Comparison of ENCODE assay signal across 30 mouse cellular contexts in the genomic region with DNA sequence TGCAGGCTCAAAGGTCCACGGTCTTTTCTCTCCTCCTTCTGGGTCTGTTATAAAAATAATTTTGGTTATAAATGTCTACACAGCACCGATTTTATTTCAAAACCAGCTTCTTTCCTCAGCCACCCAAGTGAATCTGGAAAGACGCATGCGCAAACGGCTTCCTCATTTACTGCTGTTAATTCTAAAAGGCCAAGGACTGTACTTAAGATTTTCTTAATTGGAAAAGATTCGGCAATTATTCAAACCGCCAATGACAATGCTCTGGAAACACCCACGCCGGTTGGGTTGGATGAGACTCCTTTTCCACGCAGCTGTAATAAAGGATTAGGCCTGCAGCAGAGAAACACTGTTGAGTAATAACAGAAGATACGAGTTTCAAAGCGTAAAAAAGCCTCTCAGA. TPM values are rescaled to one million over a fixed set of nuclear protein-coding genes. Genes with fewer than 3 reads are reported as not detected.
DNase-seq lines count a peak whose midpoint lies in the region; ATAC-seq and TF ChIP-seq lines count a peak whose summit lies in the region.
"Had no signal": no experiment of that assay in that cellular context is flagged by ENCODE, and none has a peak within 500 bp of the region (broad histone marks: within the 10 kb centered on the region; RNA-seq: fewer than 3 reads in every experiment).

No protein-coding gene starts in this region.

- ATAC-seq in embryonic facial prominence, embryonic 13.5 days (ENCODE audit: insufficient number of reproducible peaks, insufficient read depth, low FRiP score, low TSS enrichment, low read depth) = no peak
- no peak for ATAC-seq in hindbrain, postnatal 0 days
- no peak for ATAC-seq in hindbrain, embryonic 13.5 days (ENCODE audit: low FRiP score)
- no peak for ATAC-seq in megakaryocyte, adult 5-6 weeks (ENCODE audit: poor library complexity, severe bottlenecking)
- ATAC-seq: hindbrain, embryonic 16.5 days; intestine, embryonic 15.5 days; lung, postnatal 0 days had no signal

- no peak for DNase-seq in embryonic facial prominence, embryonic 10.5 days (ENCODE audit: low spot score)
- DNase-seq in hindbrain, postnatal 0 days (ENCODE audit: low spot score) = peak; percentile 29
- DNase-seq in Muller cell, postnatal 12 days (ENCODE audit: inconsistent ontology term) = peak; percentile 6
- DNase-seq in fat pad, adult 2 months (ENCODE audit: extremely low read depth, low read depth, low spot score) = peak; percentile 8
- no peak for DNase-seq in gastrocnemius, postnatal 25 days
- DNase-seq: adrenal gland, adult 8-10 months; cerebellum, adult 11-12 months; cerebellum, adult 9-11 months; gastrocnemius, adult 2 months; heart, adult 2 months; heart, postnatal 4 days; kidney, adult 2 months; kidney, postnatal 4 days; liver, embryonic 13.5 days; lung, adult 18-20 months; lung, postnatal 4 days; right cerebral cortex, postnatal 25 days had no signal

- 65% methylated on average over 12 of the region's 12 CpGs for WGBS in embryonic facial prominence, embryonic 13.5 days
- 86% methylated on average over 12 of the region's 12 CpGs for WGBS in embryonic facial prominence, embryonic 10.5 days
- WGBS in hindbrain, postnatal 0 days = 59% methylated on average over 12 of the region's 12 CpGs
- 60% methylated on average over 12 of the region's 12 CpGs for WGBS in hindbrain, embryonic 13.5 days

- peak overlapping the region; percentile 11; the same call in 1 of the 2 replicates for H3K4me2 ChIP-seq in embryonic facial prominence, embryonic 13.5 days
- no peak overlapping the region for H3K4me2 ChIP-seq in hindbrain, postnatal 0 days (ENCODE audit: low read depth, low read length)
- H3K4me2 ChIP-seq in hindbrain, embryonic 13.5 days = no peak overlapping the region
- H3K4me2 ChIP-seq: heart, embryonic 12.5 days; intestine, embryonic 15.5 days; limb, embryonic 15.5 days; liver, embryonic 13.5 days; stomach, embryonic 15.5 days had no signal

- H3K27ac ChIP-seq in embryonic facial prominence, embryonic 13.5 days = peak overlapping the region; percentile 88
- no peak overlapping the region for H3K27ac ChIP-seq in embryonic facial prominence, embryonic 10.5 days (replicated peaks)
- H3K27ac ChIP-seq in hindbrain, postnatal 0 days = no peak overlapping the region
- H3K27ac ChIP-seq in hindbrain, embryonic 13.5 days = no peak overlapping the region; the same call in 1 of the 2 replicates
- H3K27ac ChIP-seq: gastrocnemius, adult 2 months; heart, adult 2 months; intestine, embryonic 15.5 days; limb, embryonic 10.5 days; limb, embryonic 15.5 days; liver, embryonic 13.5 days; stomach, embryonic 15.5 days had no signal

- no peak for TF ChIP-seq CTCF in hindbrain, postnatal 0 days (IDR thresholded peaks at IDR 0.05; ENCODE audit: low read depth)

- H3K4me1 ChIP-seq in embryonic facial prominence, embryonic 13.5 days = peaks cover 37% of the 10 kb centered on the region
- peaks cover 33% of the 10 kb centered on the region for H3K4me1 ChIP-seq in embryonic facial prominence, embryonic 10.5 days
- no peaks in the 10 kb centered on the region for H3K4me1 ChIP-seq in hindbrain, postnatal 0 days (ENCODE audit: insufficient read depth, low read length)
- H3K4me1 ChIP-seq in hindbrain, embryonic 13.5 days (replicated peaks) = peaks cover 12% of the 10 kb centered on the region; the same call in 1 of the 2 replicates
- H3K4me1 ChIP-seq: heart, embryonic 12.5 days; intestine, embryonic 15.5 days; limb, embryonic 15.5 days; stomach, embryonic 15.5 days had no signal

- H3K9me3 ChIP-seq in embryonic facial prominence, embryonic 13.5 days = no peaks in the 10 kb centered on the region
- no peaks in the 10 kb centered on the region for H3K9me3 ChIP-seq in embryonic facial prominence, embryonic 10.5 days
- H3K9me3 ChIP-seq in hindbrain, postnatal 0 days (ENCODE audit: low read length) = no peaks in the 10 kb centered on the region
- H3K9me3 ChIP-seq in hindbrain, embryonic 13.5 days = no peaks in the 10 kb centered on the region
- H3K9me3 ChIP-seq: heart, embryonic 12.5 days; intestine, embryonic 15.5 days; limb, embryonic 10.5 days; limb, embryonic 15.5 days; liver, embryonic 13.5 days; stomach, embryonic 15.5 days had no signal

- no peak overlapping the region for H3K9ac ChIP-seq in embryonic facial prominence, embryonic 13.5 days
- no peak overlapping the region for H3K9ac ChIP-seq in hindbrain, postnatal 0 days (replicated peaks; ENCODE audit: low read length)
- no peak overlapping the region for H3K9ac ChIP-seq in hindbrain, embryonic 13.5 days
- H3K9ac ChIP-seq: heart, embryonic 12.5 days; intestine, embryonic 15.5 days; limb, embryonic 15.5 days; liver, embryonic 13.5 days; stomach, embryonic 15.5 days had no signal

- H3K27me3 ChIP-seq in embryonic facial prominence, embryonic 13.5 days = no peaks in the 10 kb centered on the region
- H3K27me3 ChIP-seq in embryonic facial prominence, embryonic 10.5 days (replicated peaks; ENCODE audit: low read depth, poor library complexity, severe bottlenecking) = no peaks in the 10 kb centered on the region
- no peaks in the 10 kb centered on the region for H3K27me3 ChIP-seq in hindbrain, postnatal 0 days (ENCODE audit: insufficient read depth, low read length)
- no peaks in the 10 kb centered on the region for H3K27me3 ChIP-seq in hindbrain, embryonic 13.5 days
- H3K27me3 ChIP-seq: CH12.LX; heart, embryonic 12.5 days; intestine, embryonic 15.5 days; limb, embryonic 15.5 days; liver, embryonic 13.5 days; stomach, embryonic 15.5 days had no signal

- 0 out of 2 replicates have a peak, but pooled peaks cover 15% of the 10 kb centered on the region for H3K36me3 ChIP-seq in embryonic facial prominence, embryonic 13.5 days
- H3K36me3 ChIP-seq in embryonic facial prominence, embryonic 10.5 days (replicated peaks) = peaks cover 45% of the 10 kb centered on the region
- no peaks in the 10 kb centered on the region; the same call in 1 of the 2 replicates for H3K36me3 ChIP-seq in hindbrain, postnatal 0 days (ENCODE audit: insufficient read depth, low read length)
- H3K36me3 ChIP-seq in hindbrain, embryonic 13.5 days = peaks cover 32% of the 10 kb centered on the region
- H3K36me3 ChIP-seq: intestine, embryonic 15.5 days; stomach, embryonic 15.5 days had no signal

- H3K4me3 ChIP-seq in embryonic facial prominence, embryonic 13.5 days = no peak overlapping the region
- H3K4me3 ChIP-seq in embryonic facial prominence, embryonic 10.5 days = no peak overlapping the region
- no peak overlapping the region for H3K4me3 ChIP-seq in hindbrain, postnatal 0 days (ENCODE audit: low read length)
- no peak overlapping the region for H3K4me3 ChIP-seq in hindbrain, embryonic 13.5 days
- H3K4me3 ChIP-seq: gastrocnemius, adult 2 months; heart, adult 2 months; heart, embryonic 12.5 days; intestine, embryonic 15.5 days; limb, embryonic 10.5 days; limb, embryonic 15.5 days; liver, embryonic 13.5 days; stomach, embryonic 15.5 days had no signal

RNA-seq across cellular contexts. Expression of a gene that starts 13.6 kb away (rescaled TPM):
- 0.26 and 0.37 TPM in 2 replicates for polyA plus RNA-seq in embryonic facial prominence, embryonic 13.5 days (2015; fragmentation: Nextera tagmentation; extraction: Ambion mirVana)
- polyA plus RNA-seq in embryonic facial prominence, embryonic 10.5 days (2016; fragmentation: Nextera tagmentation; extraction: Ambion mirVana) = 0.10 and 0.11 TPM in 2 replicates
- total RNA-seq in hindbrain, postnatal 0 days (2014; rRNA removed) = 0.16 and 0.43 TPM in 2 replicates
- 0.39 and 0.43 TPM in 2 replicates for polyA plus RNA-seq in hindbrain, postnatal 0 days (2015; fragmentation: Nextera tagmentation; extraction: Ambion mirVana)
- polyA plus RNA-seq in hindbrain, embryonic 13.5 days (2015; fragmentation: Nextera tagmentation; extraction: Ambion mirVana) = 0.35 and 0.47 TPM in 2 replicates
- total RNA-seq in gastrocnemius, postnatal 25 days (2021) = under 1 TPM; 0.56 to 0.75 TPM
- not detected in 2 replicates for total RNA-seq in megakaryocyte, adult 5-6 weeks (2015)
- not detected in 2 replicates for total RNA-seq in megakaryocyte, adult 5-6 weeks (2017)
- total RNA-seq: megakaryocyte-erythroid progenitor cell, adult 5-6 weeks; monocyte, adult 5-6 weeks had no signal

Comparison
In these comparisons a context has a peak if more than half of its experiments do, and no peak if none do; other contexts are left out.
1. DNase-seq: peak in hindbrain, postnatal 0 days (single experiment), Muller cell, postnatal 12 days (single experiment) and fat pad, adult 2 months (single experiment); none in embryonic facial prominence, embryonic 10.5 days (single experiment) and gastrocnemius, postnatal 25 days (single experiment).